ENCODE assay signal across 10 mouse cellular contexts in genomic region chr9:32508648-32509047, GRCm38 (mm10). TPM values are rescaled to one million over a fixed set of nuclear protein-coding genes. Genes with fewer than 3 reads are reported as not detected.
DNase-seq lines count a peak whose midpoint lies in the region; ATAC-seq and TF ChIP-seq lines count a peak whose summit lies in the region.
"Had no signal": no experiment of that assay in that cellular context is flagged by ENCODE, and none has a peak within 500 bp of the region (broad histone marks: within the 10 kb centered on the region; RNA-seq: fewer than 3 reads in every experiment).

No protein-coding gene starts in this region.

- H3K9me3 ChIP-seq in kidney, embryonic 15.5 days (replicated peaks): no peaks in the 10 kb centered on the region
- H3K9me3 ChIP-seq in liver, embryonic 11.5 days (ENCODE audit: control insufficient read depth, low read length): no peaks in the 10 kb centered on the region
- H3K9me3 ChIP-seq in hindbrain, postnatal 0 days (ENCODE audit: low read length): no peaks in the 10 kb centered on the region
- H3K9me3 ChIP-seq: limb, embryonic 13.5 days had no signal

- H3K4me1 ChIP-seq in kidney, embryonic 15.5 days: peaks cover 45% of the 10 kb centered on the region
- peaks cover 49% of the 10 kb centered on the region for H3K4me1 ChIP-seq in liver, embryonic 11.5 days (replicated peaks; ENCODE audit: control insufficient read depth, insufficient read depth, low read length)
- H3K4me1 ChIP-seq in hindbrain, postnatal 0 days (ENCODE audit: insufficient read depth, low read length): no peaks in the 10 kb centered on the region

- intact Hi-C loops in left cerebral cortex, postnatal 36 days (cut with DNase I): no loop called here

- ATAC-seq in kidney, embryonic 15.5 days (replicated peaks; ENCODE audit: low FRiP score): no peak
- peak; percentile 44; the same call in 1 of the 2 replicates for ATAC-seq in liver, embryonic 11.5 days (replicated peaks; ENCODE audit: low FRiP score)
- peak; percentile 67 for ATAC-seq in neutrophil, adult 5-6 weeks (ENCODE audit: extremely low read depth, insufficient number of reproducible peaks, low FRiP score, poor library complexity, severe bottlenecking)
- ATAC-seq in hindbrain, postnatal 0 days: no peak

- no peak overlapping the region for H3K4me2 ChIP-seq in kidney, embryonic 15.5 days
- no peak overlapping the region for H3K4me2 ChIP-seq in liver, embryonic 11.5 days
- H3K4me2 ChIP-seq in hindbrain, postnatal 0 days (ENCODE audit: low read depth, low read length): no peak overlapping the region

- no peaks in the 10 kb centered on the region for H3K36me3 ChIP-seq in kidney, embryonic 15.5 days
- no peaks in the 10 kb centered on the region for H3K36me3 ChIP-seq in liver, embryonic 11.5 days (ENCODE audit: control insufficient read depth, insufficient read depth, low read length)
- H3K36me3 ChIP-seq in hindbrain, postnatal 0 days (ENCODE audit: insufficient read depth, low read length): no peaks in the 10 kb centered on the region
- H3K36me3 ChIP-seq: limb, embryonic 13.5 days had no signal

- H3K9ac ChIP-seq in kidney, embryonic 15.5 days: no peak overlapping the region
- no peak overlapping the region for H3K9ac ChIP-seq in liver, embryonic 11.5 days (ENCODE audit: low read depth, low read length)
- no peak overlapping the region for H3K9ac ChIP-seq in hindbrain, postnatal 0 days (replicated peaks; ENCODE audit: low read length)
- H3K9ac ChIP-seq: limb, embryonic 13.5 days had no signal

- DNase-seq in kidney, postnatal 10 days: no peak
- peak; percentile 92 for DNase-seq in MEL-GATA-1-ER (ENCODE audit: extremely low read depth, low read depth)
- DNase-seq in liver, embryonic 11.5 days (ENCODE audit: low spot score): no peak
- no peak for DNase-seq in left cerebral cortex, postnatal 36 days (ENCODE audit: low spot score in 2 of 2)
- no peak for DNase-seq in gastrocnemius, postnatal 4 days (ENCODE audit: low spot score in 2 of 2)
- no peak for DNase-seq in hindbrain, postnatal 0 days (ENCODE audit: low spot score)
- DNase-seq: cerebellum, adult 11-12 months had no signal

- H3K27ac ChIP-seq in kidney, embryonic 15.5 days: peak overlapping the region; percentile 78; the same call in 1 of the 2 replicates
- no peak overlapping the region for H3K27ac ChIP-seq in liver, embryonic 11.5 days (ENCODE audit: low read depth, low read length)
- H3K27ac ChIP-seq in hindbrain, postnatal 0 days: no peak overlapping the region

- no peak for TF ChIP-seq CTCF in hindbrain, postnatal 0 days (IDR thresholded peaks at IDR 0.05; ENCODE audit: low read depth)

- no peaks in the 10 kb centered on the region for H3K27me3 ChIP-seq in kidney, embryonic 15.5 days
- H3K27me3 ChIP-seq in liver, embryonic 11.5 days (replicated peaks; ENCODE audit: control insufficient read depth, insufficient read depth, low read length): peaks cover 3% of the 10 kb centered on the region
- H3K27me3 ChIP-seq in hindbrain, postnatal 0 days (ENCODE audit: insufficient read depth, low read length): no peaks in the 10 kb centered on the region
- H3K27me3 ChIP-seq: limb, embryonic 13.5 days had no signal

- H3K4me3 ChIP-seq in kidney, embryonic 15.5 days (replicated peaks): no peak overlapping the region
- H3K4me3 ChIP-seq in liver, embryonic 11.5 days (ENCODE audit: low read depth, low read length): no peak overlapping the region
- H3K4me3 ChIP-seq in hindbrain, postnatal 0 days (ENCODE audit: low read length): no peak overlapping the region
- H3K4me3 ChIP-seq: limb, embryonic 13.5 days had no signal

- 70% methylated on average over 2 of the region's 2 CpGs for WGBS in kidney, embryonic 15.5 days
- WGBS in liver, embryonic 11.5 days: 47% methylated on average over 2 of the region's 2 CpGs
- WGBS in hindbrain, postnatal 0 days: 86% methylated on average over 2 of the region's 2 CpGs

RNA-seq across cellular contexts. Expression of gene Fli1, which starts 34.0 kb away (rescaled TPM):
- 28.3 and 31.0 TPM in 2 replicates for polyA plus RNA-seq in kidney, embryonic 15.5 days (2015; fragmentation: Nextera tagmentation; extraction: Ambion mirVana)
- polyA plus RNA-seq in liver, embryonic 11.5 days (2014; fragmentation: Nextera tagmentation; extraction: Ambion mirVana): 23.1 and 24.3 TPM in 2 replicates
- 203 and 223 TPM in 2 replicates for total RNA-seq in neutrophil, adult 5-6 weeks (2017)
- 1 to 10 TPM; 5.5 to 7.3 TPM for total RNA-seq in left cerebral cortex, postnatal 36 days (2021)
- 10 to 100 TPM; 22.3 to 27.9 TPM for total RNA-seq in gastrocnemius, postnatal 4 days (2021)
- total RNA-seq in hindbrain, postnatal 0 days (2014; rRNA removed): 6.9 and 10.8 TPM in 2 replicates
- 5.6 and 6.7 TPM in 2 replicates for polyA plus RNA-seq in hindbrain, postnatal 0 days (2015; fragmentation: Nextera tagmentation; extraction: Ambion mirVana)

Comparison
In these comparisons a context has a peak if more than half of its experiments do, and no peak if none do; other contexts are left out.
1. ATAC-seq: peak in liver, embryonic 11.5 days (single experiment) and neutrophil, adult 5-6 weeks (single experiment); none in kidney, embryonic 15.5 days (single experiment) and hindbrain, postnatal 0 days (single experiment).